Mouse (Mus musculus) cerebellum, adult 2 months (tissue): ENCODE measurements around the gene Clca4a. TPM values are rescaled to one million over a fixed set of nuclear protein-coding genes. Genes with fewer than 3 reads are reported as not detected.
"Not testable (repeated sequence)": the region's sequence is repeated elsewhere in the genome, so short reads cannot be mapped to it uniquely, and the experiment has no call there.

ENCODE experiments used
- DNase-seq, 2 experiments: peaks; one replicate each; pipeline ENCODE4 v3.0.0; 2021
- H3K27ac ChIP-seq: fragments of 200-500 bp; 2 replicates; pipeline ENCODE4 v1.5.1; 2012; ENCODE audit warnings: low read length, control low read depth, inconsistent platforms; ENCODE audit not compliant: insufficient read depth
- H3K27me3 ChIP-seq: fragments of 200-500 bp; 2 replicates; pipeline ENCODE4 v1.6.1; 2012; ENCODE audit warnings: inconsistent platforms, mild to moderate bottlenecking, low read length, moderate library complexity; ENCODE audit not compliant: control insufficient read depth, insufficient read depth
- H3K4me1 ChIP-seq: fragments of 200-500 bp; 2 replicates; pipeline ENCODE4 v1.6.1; 2011; ENCODE audit warnings: low read length; ENCODE audit not compliant: control insufficient read depth, insufficient read depth
- H3K4me3 ChIP-seq: fragments of 200-500 bp; replicated peaks from 2 replicates; pipeline ENCODE3; 2011; ENCODE audit warnings: mild to moderate bottlenecking, low read depth, low read length, control low read depth; ENCODE audit not compliant: insufficient read depth
- CTCF ChIP-seq: fragments of 200-500 bp; IDR thresholded peaks from 2 replicates; pipeline ENCODE4 v1.5.1; 2011; ENCODE audit warnings: low read depth, mild to moderate bottlenecking, control low read depth, low read length, moderate library complexity, borderline replicate concordance; ENCODE audit not compliant: insufficient read depth
- POLR2A ChIP-seq: fragments of 200-500 bp; IDR thresholded peaks from 2 replicates; pipeline ENCODE4 v1.6.1; 2011; ENCODE audit warnings: low read length, control low read depth, borderline replicate concordance; ENCODE audit not compliant: insufficient read depth
- WGBS: fragments of 180-500 bp; shearing (Covaris S2); methylation state at CpG from one replicate; pipeline ENCODE4 v1.1.7; 2018; 5-methylcytosine and 5-hydroxymethylcytosine counted together
- polyA plus RNA-seq: library from polyadenylated mRNA; depleted of rRNA; stranded (reverse); fragments of >200 nt; gene quantifications from 2 replicates; pipeline ENCODE4 v1.2.3, GENCODE M21; 2012

Clca4a gene
- polyA plus RNA-seq, 1 experiment, result 0.03 TPM

DNA sequence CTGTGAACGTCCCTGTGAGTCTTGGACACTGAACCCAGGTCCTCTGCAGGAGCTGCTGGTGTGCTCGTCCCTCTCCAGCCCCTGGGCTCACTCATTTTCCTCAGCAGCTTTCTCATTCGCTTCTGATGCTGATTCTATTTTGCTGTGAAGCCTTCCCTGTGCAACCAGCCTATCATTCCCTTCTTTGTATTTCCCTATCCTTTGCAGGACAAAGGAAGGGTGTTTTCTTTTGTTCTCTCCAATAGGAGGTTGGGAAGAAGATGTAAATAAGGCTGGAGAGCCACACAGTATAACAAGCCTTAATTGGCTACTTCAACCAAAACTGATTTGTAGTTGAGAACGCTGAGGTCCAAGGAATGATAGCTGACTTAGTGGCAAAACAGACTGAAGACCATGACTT lies 2.8 kb upstream of the Clca4a start:
- Histone ChIP-seq H3K4me1 (no peaks in the 10 kb centered on the region), H3K4me3 (no peak overlapping the region), H3K27ac (no peak overlapping the region), H3K27me3 (no peaks in the 10 kb centered on the region)
- 9% methylated on average over 4 of the region's 4 CpGs for WGBS
- TF ChIP-seq POLR2A (no peak), CTCF (no peak)
- no peak for DNase-seq

- Histone ChIP-seq H3K4me3 (no peak overlapping the region), H3K4me1 (no peaks in the 10 kb centered on the region), H3K27ac (no peak overlapping the region), H3K27me3 (no peaks in the 10 kb centered on the region)
- WGBS, result 55% methylated on average over 1 of the region's 1 CpGs
- no peak for TF ChIP-seq POLR2A
- no peak for TF ChIP-seq CTCF
- DNase-seq, result no peak
Measured at GRCm38 (mm10) chr3:144976091-144976490, 1.2 kb upstream of the Clca4a start.

GRCm38 (mm10) chr3:144971553-144972270 lies 3.1 kb downstream of the Clca4a start:
- DNase-seq, result no peak
- Histone ChIP-seq H3K27me3 (no peaks in the 10 kb centered on the region), H3K4me3 (no peak overlapping the region), H3K4me1 (no peaks in the 10 kb centered on the region), H3K27ac (no peak overlapping the region)
- TF ChIP-seq CTCF (no peak), POLR2A (no peak)
- 67% methylated on average over 9 of the region's 9 CpGs for WGBS

DNA sequence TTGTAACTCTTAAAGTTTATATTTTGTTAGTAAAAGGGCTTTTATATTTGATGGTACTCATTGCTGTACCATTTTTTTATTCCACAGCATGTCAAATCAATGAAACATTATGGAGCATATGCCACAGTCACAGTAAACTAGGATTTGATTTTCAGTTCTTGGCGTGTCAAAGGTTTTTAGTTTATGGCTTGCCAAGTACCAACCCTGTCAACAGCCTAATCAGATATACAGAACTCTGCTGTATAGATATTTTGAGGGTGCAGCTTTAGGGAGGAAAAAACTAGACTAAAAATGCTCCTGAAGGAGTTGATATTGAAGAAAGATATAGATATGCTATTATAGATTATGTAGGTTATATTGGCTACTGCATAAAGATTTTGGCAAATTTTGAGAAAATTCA lies 5.1 kb downstream of the Clca4a start:
- TF ChIP-seq POLR2A, result no peak
- no peak for TF ChIP-seq CTCF
- no peaks in the 10 kb centered on the region for H3K27me3 ChIP-seq
- no peak for DNase-seq
- WGBS, result 53% methylated on average over 1 of the region's 1 CpGs
- no peak overlapping the region for H3K27ac ChIP-seq
- no peaks in the 10 kb centered on the region for H3K4me1 ChIP-seq
- no peak overlapping the region for H3K4me3 ChIP-seq

GRCm38 (mm10) chr3:144966074-144966473 lies 8.8 kb downstream of the Clca4a start:
- Histone ChIP-seq H3K27ac (no peak overlapping the region), H3K27me3 (no peaks in the 10 kb centered on the region), H3K4me1 (no peaks in the 10 kb centered on the region), H3K4me3 (no peak overlapping the region)
- 76% methylated on average over 4 of the region's 4 CpGs for WGBS
- no peak for DNase-seq
- TF ChIP-seq POLR2A (no peak), CTCF (no peak)

DNA sequence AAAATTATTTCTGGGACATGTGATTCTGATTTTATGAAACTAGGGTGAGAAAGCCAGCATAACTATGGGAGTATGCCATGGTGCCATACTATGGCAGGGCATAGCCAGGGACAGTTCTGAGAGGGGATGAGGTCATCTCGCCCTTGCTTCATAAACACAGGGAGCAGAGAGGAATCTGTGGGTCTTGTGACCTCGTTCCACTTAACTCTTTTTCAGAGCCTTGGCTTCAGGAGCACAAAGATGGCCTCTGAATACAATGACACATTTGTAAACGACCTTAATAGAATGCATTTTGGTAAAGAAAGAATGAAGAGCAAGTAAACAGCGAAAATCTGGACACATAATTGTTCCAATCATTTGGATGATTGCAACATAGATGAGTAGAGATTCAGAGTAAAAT lies 24.0 kb downstream of the Clca4a start:
- TF ChIP-seq POLR2A (no peak), CTCF (no peak)
- Histone ChIP-seq H3K4me3 (no peak overlapping the region), H3K27me3 (no peaks in the 10 kb centered on the region), H3K4me1 (no peaks in the 10 kb centered on the region), H3K27ac (no peak overlapping the region)
- DNase-seq, result no peak
- 60% methylated on average over 4 of the region's 4 CpGs for WGBS

- not testable (repeated sequence) for H3K4me3 ChIP-seq, H3K27ac ChIP-seq, H3K4me1 ChIP-seq, H3K27me3 ChIP-seq, DNase-seq
- 16% methylated on average over 5 of the region's 5 CpGs for WGBS
Measured at GRCm38 (mm10) chr3:144947376-144947775, 27.5 kb downstream of the Clca4a start.

DNA sequence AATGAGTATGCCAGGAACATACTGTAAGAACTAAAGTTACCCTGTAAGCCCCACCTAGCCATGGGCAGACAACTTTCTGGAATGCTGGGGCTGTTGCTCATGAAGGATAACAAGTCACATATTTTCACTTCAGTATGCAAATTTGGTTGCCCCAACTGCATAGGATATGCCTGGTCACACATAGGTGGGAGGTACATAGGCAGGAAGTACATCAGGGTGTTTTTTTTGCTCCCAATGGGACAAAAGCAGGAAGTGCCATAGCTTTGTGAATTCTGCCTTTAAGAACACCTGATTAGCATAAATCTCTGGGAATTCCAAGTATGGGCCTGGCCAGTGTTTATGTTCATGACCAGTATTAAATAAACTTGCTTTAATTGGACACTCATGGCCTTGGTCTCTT lies 41.2 kb downstream of the Clca4a start:
- H3K27ac ChIP-seq, H3K4me3 ChIP-seq, H3K27me3 ChIP-seq, H3K4me1 ChIP-seq, DNase-seq: not testable (repeated sequence)

DNA sequence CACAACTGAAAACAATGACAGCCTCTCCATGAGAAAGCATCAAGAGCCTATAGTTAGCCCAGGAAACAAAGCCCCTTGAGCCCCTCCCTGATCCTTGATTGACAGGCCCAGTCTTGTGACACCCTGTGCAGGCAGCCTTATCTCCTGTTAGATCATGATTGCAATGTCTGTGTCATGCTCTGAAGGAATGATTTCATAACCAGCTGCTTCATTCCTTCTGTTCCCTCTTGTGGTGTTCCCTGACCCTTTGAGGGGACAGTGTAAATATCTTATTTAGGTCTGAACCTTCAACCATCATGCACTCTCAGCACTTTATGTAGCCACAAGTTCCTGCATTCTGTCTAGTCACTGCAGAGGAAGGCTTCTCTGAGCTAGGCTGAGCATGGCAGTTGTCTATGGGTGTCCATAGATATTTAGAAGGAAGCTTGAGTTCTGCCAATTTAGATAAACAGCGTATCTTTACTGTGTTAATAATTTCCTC lies 41.8 kb downstream of the Clca4a start:
- WGBS, result 97% methylated on average over 1 of the region's 1 CpGs
- H3K27me3 ChIP-seq, result no peaks in the 10 kb centered on the region
- no peak overlapping the region for H3K4me3 ChIP-seq
- DNase-seq, result no peak
- TF ChIP-seq CTCF, result no peak
- TF ChIP-seq POLR2A, result no peak
- no peaks in the 10 kb centered on the region for H3K4me1 ChIP-seq
- H3K27ac ChIP-seq, result no peak overlapping the region
